Mouse (Mus musculus): ENCODE measurements at regions not wholly inside any gene's neighbourhood (a gene's known extent, or its start where the extent isn't known, plus 50 kb on each side); places are given as distances from the start of the nearest gene placed in this dataset.

DNA sequence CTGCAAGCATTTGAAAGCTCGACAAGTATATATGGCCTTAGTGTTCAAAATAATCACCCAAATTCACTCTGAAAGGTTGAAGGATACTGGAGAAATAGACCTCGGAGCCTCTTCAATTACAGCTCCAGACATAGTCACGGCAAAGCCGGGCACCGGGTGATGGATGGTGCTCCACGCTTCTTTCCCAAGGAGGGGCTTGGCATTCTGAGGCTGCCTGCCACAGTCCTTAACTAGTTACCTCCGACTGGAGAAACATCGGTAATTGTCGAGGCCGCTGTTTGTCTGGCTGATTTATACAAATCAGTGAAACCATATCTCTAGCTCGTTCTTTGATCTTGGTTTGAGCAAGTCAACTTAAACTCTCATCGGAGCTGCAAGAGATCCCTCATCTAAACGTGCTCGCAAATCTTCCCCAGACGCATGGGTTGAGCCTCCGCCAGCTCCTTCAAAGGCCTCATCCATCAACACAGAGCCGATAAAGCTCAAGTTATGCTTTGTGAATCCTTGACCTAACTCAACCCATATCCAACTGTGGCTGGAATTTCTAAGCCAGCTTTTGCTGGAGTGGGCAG, 145.4 kb upstream of the Stx16 start:
- H3K4me1 ChIP-seq (replicated peaks), result no peaks in the 10 kb centered on the region
- H3K36me3 ChIP-seq, result no peaks in the 10 kb centered on the region
- WGBS, result 96% methylated on average over 17 of the region's 17 CpGs
- no peak for ATAC-seq
- H3K27ac ChIP-seq, result no peak overlapping the region
- no peak overlapping the region for H3K4me2 ChIP-seq (replicated peaks)
- no peak overlapping the region for H3K9ac ChIP-seq (replicated peaks)
- H3K27me3 ChIP-seq, result no peaks in the 10 kb centered on the region
- H3K9me3 ChIP-seq, result no peaks in the 10 kb centered on the region; the same call in 1 of the 2 replicates
- no peak overlapping the region for H3K4me3 ChIP-seq (replicated peaks)

DNA sequence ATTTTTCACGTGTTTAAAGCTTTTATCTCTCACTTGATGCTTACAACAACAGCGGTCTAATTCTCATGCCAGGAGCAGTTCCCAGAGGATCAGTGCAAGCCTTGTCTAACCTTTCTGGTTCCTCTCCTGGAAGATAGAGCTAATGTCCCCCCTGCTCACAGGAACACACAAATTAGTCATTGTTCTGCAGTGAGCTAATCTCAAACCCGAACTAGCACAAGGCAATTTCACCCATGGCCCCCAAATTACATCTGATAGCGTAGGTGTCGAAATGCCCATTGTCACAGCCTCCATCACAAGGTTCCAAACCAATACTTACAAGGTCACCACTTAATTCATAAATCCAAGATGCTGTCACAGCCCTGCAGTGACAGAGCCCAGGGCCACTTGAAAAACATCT, 140.4 kb upstream of the Stx16 start:
- no peaks in the 10 kb centered on the region for H3K27me3 ChIP-seq
- 70% methylated on average over 5 of the region's 5 CpGs for WGBS
- no peak overlapping the region for H3K4me3 ChIP-seq (replicated peaks)
- H3K9ac ChIP-seq (replicated peaks), result no peak overlapping the region
- no peak for ATAC-seq
- no peaks in the 10 kb centered on the region for H3K36me3 ChIP-seq
- H3K27ac ChIP-seq, result no peak overlapping the region
- no peak overlapping the region for H3K4me2 ChIP-seq (replicated peaks)
- peaks cover 19% of the 10 kb centered on the region for H3K4me1 ChIP-seq (replicated peaks)
- H3K9me3 ChIP-seq, result no peaks in the 10 kb centered on the region; the same call in 1 of the 2 replicates

DNA sequence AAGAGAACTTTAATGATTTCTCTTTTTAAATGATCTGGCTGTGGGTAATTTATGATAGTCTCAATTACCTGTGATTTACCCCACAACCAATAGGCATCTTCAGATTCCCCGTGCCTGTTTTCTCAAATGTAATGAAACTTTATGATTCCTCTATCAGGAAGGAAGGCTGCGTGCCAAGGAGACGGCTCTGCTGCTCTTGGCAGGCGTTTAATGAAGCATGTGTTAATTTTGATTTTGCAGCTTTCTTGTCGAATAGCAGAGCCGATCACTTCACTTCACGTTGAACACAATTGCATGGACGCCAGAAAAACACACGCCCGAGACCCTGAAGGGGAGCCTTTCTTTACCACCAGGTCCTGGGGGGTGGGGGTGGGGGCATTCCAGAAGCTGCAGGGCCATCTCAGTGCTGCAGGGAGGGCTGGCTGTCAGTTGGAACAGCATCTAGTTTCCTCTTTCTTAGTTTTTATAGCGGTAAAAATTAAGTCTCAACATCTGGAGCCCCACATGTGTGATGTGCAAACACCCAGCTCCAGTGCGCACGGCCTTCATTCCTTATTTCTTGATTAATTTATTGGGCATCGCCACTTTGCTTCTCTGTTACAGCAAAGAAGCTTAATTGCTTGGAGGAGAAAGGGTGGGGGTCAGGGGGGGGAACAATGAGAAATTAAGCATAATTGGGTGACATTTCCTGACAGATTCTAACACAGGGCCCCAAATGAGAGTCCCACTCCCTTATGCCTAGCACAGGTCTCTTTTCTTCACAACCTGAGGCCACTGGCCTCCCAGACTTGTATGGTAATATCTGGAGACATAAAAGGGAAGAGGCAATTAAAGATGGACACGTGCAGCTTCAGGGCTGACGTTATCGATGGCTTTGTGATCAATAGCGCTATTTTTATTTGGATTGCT, 138.3 kb upstream of the Stx16 start:
- H3K4me1 ChIP-seq (replicated peaks), result peaks cover 19% of the 10 kb centered on the region
- H3K9ac ChIP-seq (replicated peaks), result no peak overlapping the region
- ATAC-seq, result peak; percentile 46; the same call in 1 of the 2 replicates
- 58% methylated on average over 18 of the region's 18 CpGs for WGBS
- H3K27ac ChIP-seq, result peak overlapping the region; percentile 61
- H3K9me3 ChIP-seq, result no peaks in the 10 kb centered on the region; the same call in 1 of the 2 replicates
- H3K4me3 ChIP-seq (replicated peaks), result no peak overlapping the region
- no peaks in the 10 kb centered on the region for H3K27me3 ChIP-seq
- no peak overlapping the region for H3K4me2 ChIP-seq (replicated peaks)
- H3K36me3 ChIP-seq, result no peaks in the 10 kb centered on the region

DNA sequence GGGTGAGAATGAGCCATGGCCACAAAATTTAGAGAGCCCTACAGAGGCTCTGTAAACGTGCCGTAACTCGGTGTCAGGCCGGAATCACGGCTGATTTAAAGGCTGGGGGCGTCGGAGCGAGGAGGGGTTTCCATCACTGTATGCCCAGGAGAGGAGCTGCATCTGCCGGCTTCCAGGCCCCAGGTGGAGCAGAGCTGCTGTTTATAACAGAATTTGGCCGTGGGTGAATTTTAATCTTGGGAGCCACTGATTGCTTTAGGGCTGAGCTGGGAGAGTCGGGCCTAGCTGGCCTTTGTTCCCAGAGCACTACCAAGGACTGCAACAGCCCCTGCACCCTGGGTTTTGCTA, 137.7 kb upstream of the Stx16 start:
- Histone ChIP-seq H3K9me3 (peaks cover 1% of the 10 kb centered on the region; the same call in 1 of the 2 replicates), H3K36me3 (no peaks in the 10 kb centered on the region), H3K27me3 (no peaks in the 10 kb centered on the region), H3K27ac (peak overlapping the region; percentile 61), H3K4me3 (replicated peaks) (no peak overlapping the region), H3K9ac (replicated peaks) (no peak overlapping the region), H3K4me1 (replicated peaks) (peaks cover 19% of the 10 kb centered on the region), H3K4me2 (replicated peaks) (no peak overlapping the region)
- 51% methylated on average over 11 of the region's 11 CpGs for WGBS
- ATAC-seq, result peak; percentile 25; the same call in 1 of the 2 replicates

DNA sequence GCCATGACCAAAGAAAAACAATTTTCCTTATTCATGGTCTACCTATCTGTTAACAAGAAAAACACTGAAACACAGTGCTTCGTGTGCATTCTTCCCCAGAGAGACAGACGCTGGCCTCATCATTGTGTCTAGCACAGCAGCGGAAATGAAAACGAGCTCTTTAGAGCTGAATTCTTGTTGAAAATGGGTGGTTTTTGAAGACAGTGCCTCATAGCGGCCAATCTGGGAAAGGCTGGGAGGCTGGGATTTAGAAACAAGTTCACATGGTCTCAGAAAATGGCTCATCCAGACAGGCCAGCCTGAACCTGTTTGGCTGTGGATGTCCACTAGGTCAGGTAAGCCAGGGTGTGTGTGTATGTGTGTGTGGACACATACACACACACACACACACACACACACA, 130.7 kb upstream of the Stx16 start:
- no peak overlapping the region for H3K9ac ChIP-seq (replicated peaks)
- H3K4me3 ChIP-seq (replicated peaks), result no peak overlapping the region
- peaks cover 2% of the 10 kb centered on the region; the same call in 1 of the 2 replicates for H3K4me1 ChIP-seq (replicated peaks)
- no peak overlapping the region for H3K27ac ChIP-seq
- peaks cover 27% of the 10 kb centered on the region for H3K9me3 ChIP-seq
- no peak for ATAC-seq
- H3K27me3 ChIP-seq, result no peaks in the 10 kb centered on the region
- 92% methylated on average over 5 of the region's 5 CpGs for WGBS
- H3K36me3 ChIP-seq, result no peaks in the 10 kb centered on the region
- H3K4me2 ChIP-seq (replicated peaks), result no peak overlapping the region

DNA sequence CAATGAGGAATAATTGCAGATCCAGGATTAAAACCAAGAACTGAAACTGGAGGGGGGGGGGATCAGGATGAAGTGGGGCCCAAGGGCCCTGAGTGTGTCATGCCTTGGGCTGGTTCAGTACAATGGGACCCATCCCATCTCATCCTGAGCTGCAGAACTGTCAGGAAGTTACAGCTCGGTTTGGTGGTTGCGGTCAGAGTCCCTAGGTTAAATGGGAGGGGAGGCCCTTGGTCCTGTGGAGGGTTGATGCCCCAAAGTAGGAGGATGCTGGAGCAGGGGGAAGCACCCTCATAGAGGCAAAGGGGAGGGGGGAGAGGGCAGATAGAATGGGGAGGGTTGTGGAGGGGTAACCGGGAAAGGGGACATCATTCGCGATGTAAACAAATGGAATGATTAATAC, 127.5 kb upstream of the Stx16 start:
- no peak for ATAC-seq
- 95% methylated on average over 5 of the region's 5 CpGs for WGBS

DNA sequence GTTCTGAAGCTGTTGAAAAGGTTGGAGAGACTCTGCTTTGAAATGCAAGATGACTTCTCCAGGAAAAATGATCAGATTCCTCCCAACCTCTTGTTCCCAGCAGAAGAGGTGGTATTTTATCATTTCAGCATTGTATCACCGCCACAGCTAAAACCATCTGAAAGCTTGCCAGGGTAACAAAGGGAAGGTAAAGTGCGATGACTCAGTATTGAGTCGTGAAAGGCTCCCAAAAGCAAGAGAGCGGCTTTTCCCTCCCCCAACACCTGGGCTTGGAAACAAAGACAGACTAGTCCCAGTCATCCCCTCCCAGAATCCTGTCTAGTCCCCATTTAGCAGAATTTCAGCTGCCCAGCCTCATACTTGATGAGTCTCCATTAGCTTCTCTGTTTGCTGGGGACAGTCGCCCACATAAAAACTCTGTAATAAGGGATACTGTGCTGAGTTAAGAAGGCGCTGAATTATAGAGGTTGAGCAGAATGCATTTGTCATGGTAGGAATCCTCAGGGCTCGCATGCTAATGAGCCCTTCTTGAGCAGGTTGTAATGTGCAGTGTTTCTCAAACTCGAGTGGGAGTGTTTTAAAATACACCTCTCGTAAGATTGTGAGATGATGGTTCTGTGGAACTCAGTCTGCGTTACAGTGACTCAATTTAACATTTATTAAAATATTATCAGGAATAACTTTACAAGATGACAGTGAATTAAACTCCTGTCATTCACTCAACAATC, 125.8 kb upstream of the Stx16 start:
- no peak overlapping the region for H3K4me3 ChIP-seq (replicated peaks)
- no peak overlapping the region for H3K27ac ChIP-seq
- no peaks in the 10 kb centered on the region for H3K27me3 ChIP-seq
- ATAC-seq, result no peak
- H3K9me3 ChIP-seq, result peaks cover 11% of the 10 kb centered on the region
- H3K36me3 ChIP-seq, result no peaks in the 10 kb centered on the region
- 41% methylated on average over 10 of the region's 10 CpGs for WGBS
- no peak overlapping the region for H3K9ac ChIP-seq (replicated peaks)
- no peak overlapping the region for H3K4me2 ChIP-seq (replicated peaks)
- H3K4me1 ChIP-seq (replicated peaks), result no peaks in the 10 kb centered on the region; the same call in 1 of the 2 replicates

More for the DNA sequence above, 127.5 kb upstream of the Stx16 start:
- no peaks in the 10 kb centered on the region for H3K36me3 ChIP-seq
- peaks cover 25% of the 10 kb centered on the region for H3K9me3 ChIP-seq
- no peak overlapping the region for H3K27ac ChIP-seq
- no peak overlapping the region for H3K4me3 ChIP-seq (replicated peaks)
- no peaks in the 10 kb centered on the region for H3K27me3 ChIP-seq
- H3K4me1 ChIP-seq (replicated peaks), result no peaks in the 10 kb centered on the region; the same call in 1 of the 2 replicates
- H3K9ac ChIP-seq (replicated peaks), result no peak overlapping the region
- no peak overlapping the region for H3K4me2 ChIP-seq (replicated peaks)

DNA sequence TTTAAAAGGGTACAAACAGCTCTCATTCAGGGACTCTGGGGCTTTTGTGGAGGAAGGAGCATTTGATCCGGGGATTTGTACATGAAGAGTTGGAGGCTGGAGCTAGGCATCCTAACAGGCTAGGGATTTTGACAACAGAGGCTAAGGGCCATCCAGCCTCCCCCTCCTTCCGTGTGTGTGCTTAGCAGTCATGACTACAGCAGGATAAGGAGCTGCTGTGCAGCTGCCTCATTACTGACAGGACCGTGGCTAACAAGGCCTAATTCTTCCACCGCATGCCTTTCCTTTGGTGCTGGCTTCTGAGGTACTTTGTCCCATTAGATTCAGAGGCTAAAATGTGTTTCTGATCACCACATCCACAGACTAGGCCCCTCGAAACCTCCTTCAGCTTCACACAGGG, 110.0 kb upstream of the Stx16 start:
- H3K36me3 ChIP-seq, result no peaks in the 10 kb centered on the region
- no peaks in the 10 kb centered on the region for H3K27me3 ChIP-seq
- no peak overlapping the region for H3K4me2 ChIP-seq (replicated peaks)
- ATAC-seq, result no peak; the same call in 1 of the 2 replicates
- H3K9me3 ChIP-seq, result no peaks in the 10 kb centered on the region
- 64% methylated on average over 5 of the region's 5 CpGs for WGBS
- no peaks in the 10 kb centered on the region for H3K4me1 ChIP-seq (replicated peaks)
- H3K4me3 ChIP-seq (replicated peaks), result no peak overlapping the region
- no peak overlapping the region for H3K27ac ChIP-seq
- H3K9ac ChIP-seq (replicated peaks), result no peak overlapping the region

DNA sequence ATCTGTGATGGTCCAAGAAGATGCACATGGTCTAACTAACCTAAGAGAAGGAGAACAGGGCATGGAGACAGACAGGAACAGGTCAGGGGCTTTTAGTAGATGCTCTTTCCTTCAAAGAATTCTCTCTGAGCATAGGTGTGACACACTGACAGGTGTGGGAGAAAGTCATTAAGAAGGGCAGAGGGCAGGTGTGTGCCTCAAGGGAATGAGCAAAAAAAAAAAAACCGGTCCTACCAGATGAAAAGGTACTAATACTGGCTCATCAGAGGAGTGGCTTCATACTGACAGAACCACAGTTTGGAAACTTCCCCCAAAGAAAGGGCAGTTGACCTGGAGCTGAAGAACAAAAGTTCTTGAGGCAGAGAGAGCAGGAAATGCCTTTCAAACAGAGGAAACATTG, 105.3 kb upstream of the Stx16 start:
- no peak overlapping the region for H3K4me3 ChIP-seq (replicated peaks)
- H3K36me3 ChIP-seq, result no peaks in the 10 kb centered on the region
- no peak for ATAC-seq
- no peak overlapping the region for H3K9ac ChIP-seq (replicated peaks)
- H3K9me3 ChIP-seq, result peaks cover 16% of the 10 kb centered on the region
- no peak overlapping the region for H3K4me2 ChIP-seq (replicated peaks)
- H3K27me3 ChIP-seq, result no peaks in the 10 kb centered on the region
- no peak overlapping the region for H3K27ac ChIP-seq
- no peaks in the 10 kb centered on the region for H3K4me1 ChIP-seq (replicated peaks)
- WGBS, result 79% methylated on average over 1 of the region's 1 CpGs

DNA sequence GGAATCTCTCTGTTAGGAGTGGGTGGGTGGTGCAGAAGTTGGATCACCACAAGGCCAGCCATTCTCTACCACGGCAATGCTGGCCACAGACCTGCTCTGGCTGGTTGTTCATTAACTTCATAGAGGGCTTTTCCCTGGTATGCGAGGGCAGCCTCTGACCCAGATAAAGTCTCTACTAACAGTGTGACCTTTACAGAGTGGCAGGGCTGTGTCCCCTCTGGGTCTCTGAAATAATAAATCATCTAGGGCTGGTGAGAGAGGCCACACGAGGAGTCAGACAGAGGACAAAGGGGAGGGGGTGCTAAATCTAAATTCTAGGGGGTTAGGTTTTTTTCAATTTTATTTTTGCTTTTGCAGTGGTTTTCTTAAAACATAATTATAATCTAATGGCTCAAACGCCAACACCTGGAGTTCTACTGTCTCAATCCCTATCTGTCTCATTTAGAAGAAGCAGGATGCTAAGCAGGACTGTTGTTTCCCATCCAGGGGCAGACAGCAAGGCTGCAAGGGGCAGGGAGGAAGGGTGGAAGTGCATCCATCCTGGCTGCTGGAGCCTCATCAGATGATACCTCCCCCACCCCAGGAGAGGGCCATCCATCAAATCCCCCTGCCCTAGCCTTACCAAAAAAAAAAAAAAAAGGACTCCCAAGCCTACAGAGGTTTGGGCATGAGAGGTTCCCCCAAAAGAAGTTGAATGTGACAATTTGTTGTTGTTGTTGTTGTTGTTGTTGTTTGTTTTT, 99.6 kb upstream of the Stx16 start:
- Histone ChIP-seq H3K4me2 (replicated peaks) (no peak overlapping the region), H3K4me3 (replicated peaks) (no peak overlapping the region), H3K27ac (no peak overlapping the region), H3K9me3 (peaks cover 16% of the 10 kb centered on the region), H3K27me3 (no peaks in the 10 kb centered on the region), H3K36me3 (no peaks in the 10 kb centered on the region), H3K4me1 (replicated peaks) (no peaks in the 10 kb centered on the region), H3K9ac (replicated peaks) (no peak overlapping the region)
- WGBS, result 67% methylated on average over 4 of the region's 4 CpGs
- no peak for ATAC-seq

DNA sequence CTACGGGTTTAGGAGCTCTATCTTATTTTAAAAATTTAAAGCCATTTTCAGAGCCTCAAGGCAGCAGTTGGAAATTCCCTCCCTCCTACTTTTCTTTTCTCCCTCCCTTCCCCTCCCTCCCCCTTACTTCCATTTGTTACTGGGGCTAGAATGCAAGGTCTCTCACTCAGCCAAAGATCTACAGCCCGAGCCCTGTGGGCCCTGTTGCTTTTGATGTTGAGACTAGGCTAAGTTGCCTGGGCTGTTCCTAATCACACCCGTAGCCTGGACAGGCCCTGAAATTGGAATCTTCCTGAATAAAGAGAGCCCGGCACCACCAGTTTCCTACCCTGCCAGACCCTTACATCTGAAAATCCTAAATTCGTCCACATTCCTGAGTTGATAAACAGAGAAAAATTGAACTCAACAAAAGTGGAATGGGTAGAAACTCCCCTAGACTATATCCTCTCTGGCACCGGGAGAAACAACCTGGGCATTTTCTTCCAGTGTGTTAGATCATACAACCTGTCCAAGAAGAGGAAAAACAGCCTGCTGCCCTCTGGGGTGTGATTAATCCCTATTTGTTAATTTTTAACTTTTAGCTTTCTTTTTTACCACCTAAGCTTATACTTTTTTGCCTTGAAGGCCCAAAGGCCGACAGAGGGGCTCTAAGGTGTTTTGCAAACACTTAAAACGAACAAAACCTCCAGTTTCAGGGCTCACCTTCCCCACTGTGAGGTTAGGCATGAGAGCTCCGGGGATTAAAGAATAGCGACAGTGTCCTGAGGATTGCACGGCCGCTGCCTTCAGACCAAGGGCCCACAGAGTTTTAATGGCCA, 98.7 kb upstream of the Stx16 start:
- ATAC-seq, result no peak
- 20% methylated on average over 12 of the region's 12 CpGs for WGBS
- H3K9ac ChIP-seq (replicated peaks), result no peak overlapping the region
- no peak overlapping the region for H3K4me2 ChIP-seq (replicated peaks)
- no peaks in the 10 kb centered on the region for H3K36me3 ChIP-seq
- no peaks in the 10 kb centered on the region for H3K27me3 ChIP-seq
- no peak overlapping the region for H3K4me3 ChIP-seq (replicated peaks)
- H3K4me1 ChIP-seq (replicated peaks), result no peaks in the 10 kb centered on the region
- no peak overlapping the region for H3K27ac ChIP-seq
- peaks cover 13% of the 10 kb centered on the region for H3K9me3 ChIP-seq
